Mouse (Mus musculus) embryonic facial prominence, embryonic 11.5 days (tissue): Measurements from ENCODE around the gene Rps26. TPM values are rescaled to one million over a fixed set of nuclear protein-coding genes. Genes with fewer than 3 reads are reported as not detected.

ENCODE experiments used
- ATAC-seq: fragments of 200-750 bp; cut with Nextera tagmentation; replicated peaks from 2 replicates; pipeline ENCODE4 v1.8.0; 2017; ENCODE audit warnings: low read depth; ENCODE audit not compliant: insufficient number of reproducible peaks, low FRiP score, low TSS enrichment
- DNase-seq: peaks from one replicate; pipeline ENCODE4 v3.0.0-alpha.2; 2015; ENCODE audit warnings: low spot score
- H3K27ac ChIP-seq: fragments of 300-500 bp; sonication (generic); replicated peaks from 2 replicates; pipeline ENCODE4 v1.5.1; 2014; ENCODE audit warnings: mild to moderate bottlenecking, low read depth, low read length, control low read depth
- H3K27me3 ChIP-seq: fragments of 300-500 bp; sonication (generic); 2 replicates; pipeline ENCODE4 v1.6.1; 2014; ENCODE audit warnings: mild to moderate bottlenecking, low read length, moderate library complexity, mixed read lengths; ENCODE audit not compliant: control insufficient read depth, insufficient read depth
- H3K36me3 ChIP-seq: fragments of 300-500 bp; sonication (generic); replicated peaks from 2 replicates; pipeline ENCODE4 v1.6.1; 2014; ENCODE audit warnings: low read depth, mild to moderate bottlenecking, low read length, moderate library complexity, mixed read lengths; ENCODE audit not compliant: control insufficient read depth, insufficient read depth
- H3K4me1 ChIP-seq: fragments of 300-500 bp; sonication (generic); 2 replicates; pipeline ENCODE4 v1.6.1; 2014; ENCODE audit warnings: low read length, mixed read lengths; ENCODE audit not compliant: control insufficient read depth, insufficient read depth
- H3K4me2 ChIP-seq: fragments of 300-500 bp; sonication (generic); 2 replicates; pipeline ENCODE4 v1.6.1; 2014; ENCODE audit warnings: low read depth, mild to moderate bottlenecking, control low read depth, low read length, moderate library complexity
- H3K4me3 ChIP-seq: fragments of 300-500 bp; sonication (generic); 2 replicates; pipeline ENCODE4 v1.5.1; 2014; ENCODE audit warnings: low read depth, low read length, control low read depth
- H3K9ac ChIP-seq: fragments of 300-500 bp; sonication (generic); replicated peaks from 2 replicates; pipeline ENCODE4 v1.6.1; 2014; ENCODE audit warnings: mild to moderate bottlenecking, control low read depth, low read length
- H3K9me3 ChIP-seq: fragments of 300-500 bp; sonication (generic); replicated peaks from 2 replicates; pipeline ENCODE4 v1.6.1; 2016; ENCODE audit warnings: mild to moderate bottlenecking, low read length, inconsistent platforms, mixed read lengths; ENCODE audit not compliant: control insufficient read depth
- WGBS: fragments of 180-500 bp; shearing (Covaris S2); extraction: QIAGEN DNeasy Blood & Tissue Kit; methylation state at CpG from one replicate; pipeline ENCODE4 v1.1.7; 2014; 5-methylcytosine and 5-hydroxymethylcytosine counted together
- polyA plus RNA-seq: library from polyadenylated mRNA; unstranded; fragments of >200 nt; fragmentation: Nextera tagmentation; extraction: Ambion mirVana; gene quantifications from 2 replicates; pipeline ENCODE4 v1.2.1, GENCODE M21; 2014

Gene Rps26
- 765 and 782 TPM in 2 replicates for polyA plus RNA-seq

DNA sequence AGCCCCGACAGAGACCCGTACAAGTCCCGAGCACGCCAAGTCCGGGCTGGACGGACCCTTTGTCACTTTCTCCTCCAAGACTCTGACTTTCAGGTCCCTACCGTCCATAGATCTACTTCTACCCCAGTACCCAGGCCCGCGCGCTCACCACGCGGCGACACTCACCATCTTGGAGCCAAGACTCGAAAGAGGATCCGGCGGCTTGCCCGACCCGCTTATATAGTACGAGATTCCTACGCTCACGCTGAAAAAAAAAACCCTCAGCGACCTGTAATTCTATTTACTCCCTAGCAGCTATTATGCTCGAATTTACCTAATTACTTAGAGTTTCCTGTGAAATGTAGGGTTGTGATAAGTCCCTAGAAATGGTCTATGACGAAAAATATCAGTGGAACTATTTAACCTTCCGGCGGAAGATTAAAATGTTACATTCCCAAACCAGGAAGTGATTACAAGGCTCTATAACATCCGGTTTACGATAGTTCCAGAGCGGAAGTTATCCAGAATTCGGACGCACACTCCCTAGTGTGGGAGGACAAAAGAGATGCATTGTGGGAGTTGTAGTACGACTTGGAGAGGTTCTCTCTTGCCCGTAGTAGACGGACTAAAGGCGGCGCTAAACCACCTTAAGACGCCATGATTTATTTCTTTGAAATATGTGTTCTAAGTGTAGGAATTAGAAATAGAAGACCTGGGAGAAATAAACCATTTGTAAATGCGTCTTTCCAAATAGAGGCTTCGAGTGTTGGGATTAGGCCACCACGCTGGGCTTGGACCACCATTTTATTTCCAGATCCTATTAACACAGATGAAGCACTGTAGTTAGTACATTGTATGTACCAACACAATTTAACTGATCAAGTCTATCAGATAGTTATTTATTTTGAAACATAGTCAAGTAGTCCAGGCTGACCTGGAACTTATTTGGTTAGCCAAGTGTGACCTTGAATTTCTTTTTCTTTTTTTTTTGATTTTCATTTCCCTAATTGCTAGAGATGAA lies at the start of gene Rps26:
Gene Rps26 (minus strand): TSS at position 437 of the 1,000 bp plus-strand sequence.
- H3K27me3 ChIP-seq = no peaks in the 10 kb centered on the region
- peak; percentile 95 for ATAC-seq
- DNase-seq = peak; percentile 100
- H3K4me3 ChIP-seq = peak within 1 kb of the TSS; percentile 92
- H3K27ac ChIP-seq = peak within 1 kb of the TSS; percentile 67
- WGBS = 1% methylated on average over 40 of the region's 40 CpGs
- H3K4me2 ChIP-seq = peak within 1 kb of the TSS; percentile 70
- H3K36me3 ChIP-seq = peaks cover 8% of the 10 kb centered on the region
- no peaks in the 10 kb centered on the region for H3K9me3 ChIP-seq
- H3K4me1 ChIP-seq = no peaks in the 10 kb centered on the region
- peak within 1 kb of the TSS; percentile 94 for H3K9ac ChIP-seq

DNA sequence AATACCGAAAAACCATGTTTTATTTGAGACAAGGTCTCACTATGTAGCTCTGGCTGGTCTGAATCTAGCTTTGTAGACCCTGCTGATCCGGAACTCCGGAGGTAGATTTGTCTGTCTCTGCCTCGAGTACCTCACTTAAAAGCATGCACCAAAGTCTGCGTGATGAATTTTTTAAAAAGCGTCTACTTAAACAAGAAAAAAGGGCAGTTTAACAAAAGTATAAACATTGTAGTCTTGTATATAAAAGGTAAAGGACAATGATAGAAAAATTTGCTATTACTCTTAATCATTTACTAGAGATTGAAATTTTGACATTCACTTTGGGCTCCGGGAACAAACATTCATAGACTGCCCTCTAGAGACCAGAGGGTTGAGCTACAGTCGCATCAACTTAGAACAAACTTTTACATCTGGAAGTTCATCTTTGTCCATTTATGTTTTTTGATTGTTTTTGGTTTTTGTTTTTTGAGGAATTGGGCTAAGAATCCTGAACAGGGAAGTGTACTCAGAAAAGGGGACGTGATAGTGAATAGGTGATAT lies 48.0 kb upstream of the Rps26 start:
- Histone ChIP-seq H3K4me1 (no peaks in the 10 kb centered on the region), H3K27me3 (no peaks in the 10 kb centered on the region), H3K4me3 (peak overlapping the region; percentile 58), H3K9me3 (no peaks in the 10 kb centered on the region), H3K36me3 (no peaks in the 10 kb centered on the region), H3K27ac (no peak overlapping the region), H3K9ac (peak overlapping the region; percentile 64; the same call in 1 of the 2 replicates), H3K4me2 (peak overlapping the region; percentile 89)
- DNase-seq (peak; percentile 71), ATAC-seq (no peak)
- 3% methylated on average over 9 of the region's 9 CpGs for WGBS

DNA sequence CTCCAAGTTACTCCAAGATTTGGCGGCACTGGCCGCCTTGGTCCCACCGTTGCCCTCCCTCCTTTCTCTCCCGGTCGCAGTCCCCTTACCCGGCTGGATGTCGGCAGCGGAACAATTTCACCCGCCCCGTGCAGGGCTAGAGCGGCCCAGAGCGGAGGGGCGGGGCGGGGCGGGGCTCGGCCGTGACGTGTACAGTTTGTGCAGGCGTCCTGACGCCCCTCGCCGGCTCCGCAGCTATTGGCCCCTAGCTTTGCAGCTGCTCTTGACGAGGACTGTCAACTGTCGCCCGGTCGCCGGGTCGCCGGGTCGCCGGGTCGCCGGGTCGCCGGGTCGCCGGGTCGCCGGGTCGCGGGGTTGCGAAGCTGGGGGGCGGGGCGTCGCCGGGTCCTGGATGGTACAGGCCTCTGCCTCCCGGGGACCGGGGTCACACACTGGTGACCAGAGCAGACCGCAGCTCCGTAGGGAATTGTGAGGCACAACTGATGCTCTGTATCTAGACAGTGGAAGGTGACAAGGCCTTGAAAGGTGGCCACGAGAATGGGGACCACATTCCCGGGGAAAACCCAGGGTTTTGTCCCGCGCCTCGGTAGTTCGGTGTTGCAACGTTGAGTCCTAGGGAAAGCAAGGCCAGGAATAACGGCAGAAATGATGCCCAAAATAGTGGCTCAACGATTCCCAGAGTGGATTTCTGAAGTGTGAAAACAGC lies 47.4 kb upstream of the Rps26 start, which contains the start of gene Suox:
Gene Suox (minus strand): TSS at position 311 of the 706 bp plus-strand sequence.
- Histone ChIP-seq H3K9ac (peak within 1 kb of the TSS; percentile 64), H3K27me3 (no peaks in the 10 kb centered on the region), H3K4me3 (peak within 1 kb of the TSS; percentile 58), H3K27ac (peak within 1 kb of the TSS; percentile 22; the same call in 1 of the 2 replicates), H3K9me3 (no peaks in the 10 kb centered on the region), H3K4me2 (peak within 1 kb of the TSS; percentile 89), H3K4me1 (no peaks in the 10 kb centered on the region), H3K36me3 (no peaks in the 10 kb centered on the region)
- peak; percentile 92 for DNase-seq
- peak; percentile 91 for ATAC-seq
- WGBS = 1% methylated on average over 60 of the region's 60 CpGs

DNA sequence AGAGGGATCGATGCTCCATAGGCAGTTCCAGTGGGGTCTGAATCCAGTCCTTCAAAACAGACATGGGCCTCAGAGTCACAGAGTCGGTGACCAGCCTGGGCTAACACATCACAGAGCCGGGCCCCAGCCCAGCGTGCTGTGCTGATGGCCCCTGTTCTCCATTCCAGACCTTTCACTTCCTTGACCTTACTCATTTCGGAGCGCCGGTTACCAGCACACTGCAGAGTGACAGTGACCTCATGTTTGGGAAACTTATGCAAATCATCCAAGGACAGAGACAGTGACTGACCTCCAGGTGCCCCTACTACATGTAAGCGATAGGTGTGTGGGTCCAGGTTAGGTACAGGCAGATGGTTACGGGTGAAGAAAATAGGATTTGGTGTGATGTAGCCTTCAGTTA lies 44.6 kb upstream of the Rps26 start:
- WGBS = 90% methylated on average over 9 of the region's 9 CpGs

DNA sequence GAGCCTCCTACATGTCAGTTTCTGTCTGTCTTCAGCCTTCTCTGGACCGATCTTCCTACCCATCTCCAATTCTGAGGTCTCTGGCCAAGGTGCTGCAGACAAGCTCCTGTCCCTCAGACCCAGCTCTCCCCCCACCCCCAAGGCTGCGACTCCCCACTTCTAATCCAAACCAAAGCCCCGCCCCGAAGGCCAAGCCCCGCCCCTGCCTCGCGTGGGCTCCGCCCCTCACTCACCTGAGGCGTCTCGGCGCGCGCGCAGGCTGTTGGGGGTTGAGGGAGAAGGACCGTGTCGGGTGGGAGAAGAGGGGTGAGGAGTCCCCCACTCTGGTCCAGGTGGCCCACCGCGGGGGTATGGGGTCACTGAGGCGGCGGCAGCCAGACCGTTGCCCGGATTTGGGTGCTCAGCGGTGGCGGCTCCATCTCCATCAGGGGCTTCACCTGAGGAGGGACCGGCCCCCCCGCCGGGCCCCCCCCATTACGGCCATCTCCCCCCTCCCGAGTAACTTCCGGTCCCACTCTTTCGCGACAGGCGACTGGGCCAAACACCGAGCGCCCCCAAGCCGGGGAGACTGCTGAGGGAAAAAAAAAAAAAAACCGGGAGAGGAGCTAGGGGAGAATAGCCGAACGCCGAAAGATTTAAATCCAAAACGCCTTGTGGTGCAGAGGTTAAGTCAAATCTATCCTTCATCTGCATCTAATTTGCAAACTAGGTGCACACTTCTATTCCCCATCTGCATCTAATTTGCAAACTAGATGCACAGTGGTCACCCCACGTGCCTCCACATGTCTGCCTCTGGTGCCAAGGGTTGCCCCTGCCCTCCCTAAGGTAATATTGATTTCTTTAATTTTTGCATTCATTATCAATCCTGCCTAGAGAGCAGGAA lies 42.5 kb upstream of the Rps26 start:
- Histone ChIP-seq H3K9me3 (no peaks in the 10 kb centered on the region), H3K4me1 (no peaks in the 10 kb centered on the region; the same call in 1 of the 2 replicates), H3K4me2 (peak overlapping the region; percentile 81), H3K27me3 (no peaks in the 10 kb centered on the region), H3K4me3 (peak overlapping the region; percentile 80), H3K36me3 (no peaks in the 10 kb centered on the region), H3K27ac (peak overlapping the region; percentile 47; the same call in 1 of the 2 replicates), H3K9ac (peak overlapping the region; percentile 79)
- ATAC-seq (peak; percentile 27; the same call in 1 of the 2 replicates), DNase-seq (peak; percentile 82)
- WGBS = under 1% methylated on average over 37 of the region's 42 CpGs

More for the DNA sequence above, 44.6 kb upstream of the Rps26 start:
- H3K4me3 ChIP-seq = no peak overlapping the region
- H3K27ac ChIP-seq = no peak overlapping the region
- no peak overlapping the region for H3K9ac ChIP-seq
- no peaks in the 10 kb centered on the region; the same call in 1 of the 2 replicates for H3K4me1 ChIP-seq
- no peak for ATAC-seq
- H3K27me3 ChIP-seq = no peaks in the 10 kb centered on the region
- H3K36me3 ChIP-seq = no peaks in the 10 kb centered on the region
- H3K4me2 ChIP-seq = no peak overlapping the region
- no peaks in the 10 kb centered on the region for H3K9me3 ChIP-seq
- DNase-seq = no peak

DNA sequence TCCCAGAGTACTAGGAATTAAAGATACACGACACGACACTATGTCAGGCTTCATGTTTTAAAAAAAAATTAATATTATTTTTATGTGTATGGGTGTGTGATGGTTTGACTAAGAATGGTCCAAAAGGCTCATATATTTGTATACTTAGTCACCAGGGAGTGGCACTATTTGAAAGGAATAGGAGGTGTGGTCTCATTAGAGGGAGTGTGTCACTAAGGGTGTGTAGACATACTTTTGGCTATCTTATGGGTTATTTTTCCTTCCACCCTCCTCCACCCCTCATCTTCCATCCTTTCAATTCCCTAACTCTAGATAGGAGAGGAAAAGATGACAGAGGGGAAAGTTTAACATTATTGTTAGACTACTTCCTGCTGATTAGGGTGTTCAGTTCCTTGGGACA lies 39.3 kb upstream of the Rps26 start:
- Histone ChIP-seq H3K9me3 (no peaks in the 10 kb centered on the region), H3K27me3 (no peaks in the 10 kb centered on the region), H3K4me3 (no peak overlapping the region), H3K4me2 (no peak overlapping the region), H3K4me1 (no peaks in the 10 kb centered on the region; the same call in 1 of the 2 replicates), H3K27ac (no peak overlapping the region), H3K9ac (no peak overlapping the region), H3K36me3 (no peaks in the 10 kb centered on the region)
- DNase-seq (no peak), ATAC-seq (no peak)
- 94% methylated on average over 2 of the region's 2 CpGs for WGBS

DNA sequence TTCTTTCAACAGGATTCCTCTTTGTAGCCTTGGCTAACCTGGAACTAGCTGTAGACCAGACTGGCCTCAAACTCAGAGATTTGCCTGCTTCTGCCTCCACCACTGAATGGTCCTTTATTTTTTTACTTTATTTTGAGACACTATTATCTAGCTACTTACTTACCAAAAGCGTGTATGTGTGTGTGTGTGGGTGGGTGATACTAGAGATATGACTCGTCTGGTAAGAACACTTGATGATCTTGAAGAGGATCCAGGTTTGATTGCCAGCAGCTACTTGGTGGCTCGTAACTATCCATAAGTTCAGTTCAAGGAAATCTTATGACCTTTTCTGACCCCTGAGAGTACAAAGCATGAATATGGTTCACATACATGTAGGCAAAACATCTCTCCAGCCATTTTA lies 38.8 kb upstream of the Rps26 start:
- DNase-seq = no peak

More for the DNA sequence above, 38.8 kb upstream of the Rps26 start:
- ATAC-seq = no peak
- no peaks in the 10 kb centered on the region for H3K27me3 ChIP-seq
- H3K4me2 ChIP-seq = no peak overlapping the region
- no peaks in the 10 kb centered on the region for H3K36me3 ChIP-seq
- no peak overlapping the region for H3K9ac ChIP-seq
- H3K27ac ChIP-seq = no peak overlapping the region
- H3K9me3 ChIP-seq = no peaks in the 10 kb centered on the region
- WGBS = 79% methylated on average over 3 of the region's 3 CpGs
- no peak overlapping the region for H3K4me3 ChIP-seq
- no peaks in the 10 kb centered on the region; the same call in 1 of the 2 replicates for H3K4me1 ChIP-seq
